Mouse (Mus musculus) adrenal gland, adult 10 weeks (tissue): ENCODE measurements around the gene Mcpt4. TPM values are rescaled to one million over a fixed set of nuclear protein-coding genes. Genes with fewer than 3 reads are reported as not detected.

Experiments used
- polyA plus RNA-seq: library from polyadenylated mRNA; stranded (reverse); fragments of 350-450 nt; fragmentation: Illumina TruSeq; extraction: RNeasy Lipid Tissue Mini Kit (QIAGEN cat#74804); gene quantifications from one replicate; pipeline ENCODE4 v1.2.3, GENCODE M21; 2014; ENCODE audit warnings: low read depth, low replicate concordance

Mcpt4 gene
- polyA plus RNA-seq = 3.4 TPM

DNA sequence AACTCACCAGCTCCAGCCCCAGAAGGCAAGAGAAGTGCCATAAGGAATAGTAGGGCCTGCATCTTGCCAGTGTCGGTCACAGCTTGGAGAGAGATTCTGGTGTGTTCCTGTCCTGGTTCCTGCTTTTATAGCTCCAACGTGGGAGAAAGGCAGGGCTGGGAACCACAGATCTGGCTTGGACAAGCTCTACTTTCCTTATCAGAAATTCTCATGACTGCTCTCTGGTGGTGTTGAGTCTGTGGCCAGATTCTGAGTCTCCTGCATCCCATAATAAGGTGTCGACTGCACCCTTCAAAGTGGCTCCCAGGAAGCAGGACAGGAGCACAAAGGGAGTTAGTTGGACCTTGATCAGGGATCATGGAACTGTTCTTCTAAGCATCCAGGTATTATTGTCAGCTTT lies at the start of gene Mcpt4:
Gene Mcpt4 (minus strand): TSS at position 101 of the 400 bp plus-strand sequence.

GRCm38 (mm10) chr14:56102386-56102785 lies 40.3 kb upstream of the Mcpt4 start, which contains the start of gene Ctsg:
TSS of gene Ctsg (minus strand) at chr14:56102574.

GRCm38 (mm10) chr14:56085167-56085566 lies 23.1 kb upstream of the Mcpt4 start, which contains the start of gene Mcpt8:
TSS of gene Mcpt8 (minus strand) at chr14:56085273.

DNA sequence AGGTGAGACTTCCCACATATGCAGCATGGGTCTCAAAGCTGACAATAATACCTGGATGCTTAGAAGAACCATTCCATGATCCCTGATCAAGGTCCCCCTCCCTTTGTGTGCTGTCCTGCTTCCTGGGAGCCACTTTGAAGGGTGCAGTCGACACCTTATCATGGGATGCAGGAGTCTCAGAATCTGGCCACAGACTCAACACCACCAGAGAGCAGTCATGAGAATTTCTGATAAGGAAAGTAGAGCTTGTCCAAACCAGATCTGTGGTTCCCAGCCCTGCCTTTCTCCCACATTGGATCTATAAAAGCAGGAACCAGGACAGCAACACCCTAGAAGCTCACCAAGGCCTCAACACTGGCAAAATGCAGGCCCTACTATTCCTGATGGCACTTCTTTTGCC lies 20.3 kb downstream of the Mcpt4 start, which contains the start of gene Mcpt2:
Gene Mcpt2 (plus strand): TSS at position 250 of the 400 bp plus-strand sequence.

GRCm38 (mm10) chr14:56030395-56030794 lies 31.7 kb downstream of the Mcpt4 start, which contains the start of gene Mcpt9:
TSS of gene Mcpt9 (minus strand) at chr14:56030495.

DNA sequence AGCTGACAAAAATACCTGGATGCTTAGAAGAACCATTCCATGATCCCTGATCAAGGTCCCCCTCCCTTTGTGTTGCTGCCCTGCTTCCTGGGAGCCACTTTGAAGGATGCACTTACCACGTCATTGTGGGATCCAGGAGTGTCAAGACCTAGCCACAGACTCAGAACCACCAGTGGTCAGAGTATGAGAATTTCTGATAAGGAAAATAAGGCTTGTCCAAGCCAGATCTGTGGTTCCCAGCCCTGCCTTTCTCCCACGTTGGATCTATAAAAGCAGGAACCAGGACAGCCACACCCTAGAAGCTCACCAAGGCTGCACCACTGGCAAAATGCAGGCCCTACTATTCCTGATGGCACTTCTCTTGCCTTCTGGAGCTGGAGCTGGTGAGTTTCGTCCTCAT lies 44.4 kb downstream of the Mcpt4 start, which contains the start of gene Mcpt1:
Gene Mcpt1 (plus strand): TSS at position 301 of the 400 bp plus-strand sequence.

Other genes starting within 250 kb of the Mcpt4 start
- gene Nfatc4, start 239.2 kb downstream of the Mcpt4 start, polyA plus RNA-seq = 2.6 TPM
- 0.41 TPM for gene Nynrin, start 208.3 kb downstream of the Mcpt4 start, polyA plus RNA-seq
- gene Cbln3, start 177.9 kb downstream of the Mcpt4 start, polyA plus RNA-seq = not detected
- gene Khnyn, start 177.4 kb downstream of the Mcpt4 start, polyA plus RNA-seq = 9.7 TPM
- 16.7 TPM for gene Sdr39u1, start 162.0 kb downstream of the Mcpt4 start, polyA plus RNA-seq
- gene Cma1, start 117.6 kb downstream of the Mcpt4 start, polyA plus RNA-seq = 2.0 TPM
- not detected for gene Cma2, start 111.3 kb downstream of the Mcpt4 start, polyA plus RNA-seq
- not detected for gene Mcpt1, start 44.3 kb downstream of the Mcpt4 start, polyA plus RNA-seq
- not detected for gene Mcpt9, start 31.8 kb downstream of the Mcpt4 start, polyA plus RNA-seq
- 0.58 TPM for gene Mcpt2, start 20.3 kb downstream of the Mcpt4 start, polyA plus RNA-seq
- gene Mcpt8, start 23.0 kb upstream of the Mcpt4 start, polyA plus RNA-seq = not detected
- not detected for gene Ctsg, start 40.3 kb upstream of the Mcpt4 start, polyA plus RNA-seq
- gene Gzme, start 58.3 kb upstream of the Mcpt4 start, polyA plus RNA-seq = not detected
- not detected for gene Gzmd, start 70.3 kb upstream of the Mcpt4 start, polyA plus RNA-seq
- gene Gzmg, start 97.3 kb upstream of the Mcpt4 start, polyA plus RNA-seq = not detected
- gene Gzmn, start 112.3 kb upstream of the Mcpt4 start, polyA plus RNA-seq = not detected
- gene Gzmf, start 149.1 kb upstream of the Mcpt4 start, polyA plus RNA-seq = not detected
- not detected for gene Gzmc, start 172.3 kb upstream of the Mcpt4 start, polyA plus RNA-seq
- 1.1 TPM for gene Gzmb, start 199.9 kb upstream of the Mcpt4 start, polyA plus RNA-seq